ENCODE assay signal across 17 mouse cellular contexts in the genomic region with DNA sequence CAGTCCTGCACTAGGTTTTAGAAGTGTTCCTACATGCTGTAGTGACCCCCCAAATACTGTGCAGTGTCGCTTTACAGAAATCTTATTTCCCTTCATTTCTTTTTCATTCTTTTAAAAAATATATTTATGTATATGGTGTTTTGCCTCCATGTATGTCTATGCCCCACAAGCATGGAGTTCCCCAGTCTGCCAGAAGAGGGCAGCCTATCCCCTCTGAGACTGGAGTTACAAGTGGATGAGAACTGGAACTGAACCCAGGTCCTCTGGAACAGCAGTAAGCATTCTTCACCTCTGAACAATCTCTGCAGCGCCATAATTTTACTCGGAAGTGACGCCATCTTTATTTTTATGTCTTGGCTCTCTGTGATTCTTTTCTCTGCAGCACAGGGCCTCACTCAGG. TPM values are rescaled to one million over a fixed set of nuclear protein-coding genes. Genes with fewer than 3 reads are reported as not detected.
DNase-seq lines count a peak whose midpoint lies in the region; ATAC-seq and TF ChIP-seq lines count a peak whose summit lies in the region.
"Had no signal": no experiment of that assay in that cellular context is flagged by ENCODE, and none has a peak within 500 bp of the region (broad histone marks: within the 10 kb centered on the region; RNA-seq: fewer than 3 reads in every experiment).

No protein-coding gene starts in this region.

- ATAC-seq in lung, postnatal 0 days = no peak

- no peaks in the 10 kb centered on the region for H3K4me1 ChIP-seq in lung, postnatal 0 days (ENCODE audit: insufficient read depth, low read depth, low read length)
- no peaks in the 10 kb centered on the region for H3K4me1 ChIP-seq in lung, adult 2 months (ENCODE audit: control insufficient read depth, insufficient read depth, low read length)
- no peaks in the 10 kb centered on the region for H3K4me1 ChIP-seq in bone marrow, adult 2 months (ENCODE audit: control insufficient read depth, insufficient read depth, low read length)
- H3K4me1 ChIP-seq: embryonic facial prominence, embryonic 13.5 days had no signal

- no peak overlapping the region for H3K4me3 ChIP-seq in gastrocnemius, adult 2 months
- no peak overlapping the region for H3K4me3 ChIP-seq in lung, postnatal 0 days (ENCODE audit: low read depth, low read length)
- no peak overlapping the region for H3K4me3 ChIP-seq in lung, adult 2 months (replicated peaks; ENCODE audit: extremely low read depth, low read depth, low read length)
- no peak overlapping the region for H3K4me3 ChIP-seq in bone marrow, adult 2 months (replicated peaks; ENCODE audit: control insufficient read depth, low read depth, low read length)
- H3K4me3 ChIP-seq: embryonic facial prominence, embryonic 13.5 days; heart, adult 2 months; megakaryocyte, embryonic 14.5 days had no signal

- no peaks in the 10 kb centered on the region for H3K27me3 ChIP-seq in lung, postnatal 0 days (replicated peaks; ENCODE audit: insufficient read depth, low read length)
- H3K27me3 ChIP-seq: CH12.LX had no signal

- TF ChIP-seq EP300 in lung, postnatal 0 days (IDR thresholded peaks at IDR 0.05) = no peak

- H3K9ac ChIP-seq in lung, postnatal 0 days (replicated peaks; ENCODE audit: low read depth) = no peak overlapping the region
- H3K9ac ChIP-seq: embryonic facial prominence, embryonic 13.5 days had no signal

- H3K4me2 ChIP-seq in lung, postnatal 0 days (replicated peaks; ENCODE audit: low read depth, low read length) = no peak overlapping the region
- H3K4me2 ChIP-seq: embryonic facial prominence, embryonic 13.5 days had no signal

- H3K9me3 ChIP-seq in lung, postnatal 0 days (ENCODE audit: low read length) = no peaks in the 10 kb centered on the region
- H3K9me3 ChIP-seq: embryonic facial prominence, embryonic 13.5 days; forebrain, embryonic 10.5 days had no signal

- H3K27ac ChIP-seq in gastrocnemius, adult 2 months = no peak overlapping the region
- H3K27ac ChIP-seq in lung, postnatal 0 days (ENCODE audit: low read length) = no peak overlapping the region
- H3K27ac ChIP-seq in bone marrow, adult 2 months (ENCODE audit: control insufficient read depth, insufficient read depth, low read depth, low read length, poor library complexity) = no peak overlapping the region
- H3K27ac ChIP-seq: embryonic facial prominence, embryonic 13.5 days; forebrain, embryonic 10.5 days; heart, adult 2 months had no signal

- TF ChIP-seq POLR2A in lung, adult 2 months (IDR thresholded peaks at IDR 0.05; ENCODE audit: borderline replicate concordance, extremely low read depth, low read depth, low read length) = no peak
- TF ChIP-seq POLR2A in bone marrow, adult 2 months (IDR thresholded peaks at IDR 0.05; ENCODE audit: borderline replicate concordance, control insufficient read depth, low read depth, low read length) = no peak

- intact Hi-C loops in gastrocnemius, adult 2 months (cut with DNase I) = loop anchor here (2.0 kb wide), 1 partner anchor 13 kb away; no protein-coding TSS in a partner anchor

- WGBS in lung, postnatal 0 days = 75% methylated on average over 4 of the region's 4 CpGs
- WGBS in lung, adult 2 months = 76% methylated on average over 4 of the region's 4 CpGs
- WGBS in bone marrow, adult 2 months = 83% methylated on average over 4 of the region's 4 CpGs

- no peak for DNase-seq in gastrocnemius, adult 2 months
- DNase-seq in gastrocnemius, postnatal 25 days = no peak
- no peak for DNase-seq in lung, postnatal 0 days (ENCODE audit: low spot score)
- DNase-seq in lung, adult 2 months = no peak
- peak; percentile 62 to 67 for DNase-seq in B cell, adult 2 months
- DNase-seq in frontal cortex, postnatal 10 days (ENCODE audit: low spot score in 2 of 2) = no peak
- no peak for DNase-seq in urinary bladder, postnatal 36 days (ENCODE audit: low spot score in 2 of 2)
- DNase-seq: cerebellum, postnatal 25 days; heart, adult 2 months; heart, postnatal 36 days; layer of hippocampus, postnatal 36 days; left cerebral cortex, postnatal 4 days had no signal

- H3K36me3 ChIP-seq in lung, postnatal 0 days (ENCODE audit: insufficient read depth, low read length) = no peaks in the 10 kb centered on the region

- TF ChIP-seq CTCF in gastrocnemius, adult 2 months (IDR thresholded peaks at IDR 0.05) = peak; percentile 11; the same call in 1 of the 2 replicates
- peak; percentile 45 for TF ChIP-seq CTCF in lung, postnatal 0 days (IDR thresholded peaks at IDR 0.05)
- no peak for TF ChIP-seq CTCF in lung, adult 2 months (IDR thresholded peaks at IDR 0.05; ENCODE audit: insufficient read depth, low read length)
- peak; percentile 42; the same call in 1 of the 2 replicates for TF ChIP-seq CTCF in bone marrow, adult 2 months (IDR thresholded peaks at IDR 0.05; ENCODE audit: control insufficient read depth, insufficient read depth, low read length)

RNA-seq across cellular contexts. Expression of a gene that starts 13.6 kb away (rescaled TPM):
- total RNA-seq in gastrocnemius, adult 2 months (2021) = 100 to 1,000 TPM; 364 to 443 TPM
- 100 to 1,000 TPM; 330 to 347 TPM for total RNA-seq in gastrocnemius, postnatal 25 days (2021)
- 1,282 and 1,435 TPM in 2 replicates for polyA plus RNA-seq in lung, postnatal 0 days (2015; fragmentation: Nextera tagmentation; extraction: Ambion mirVana)
- 260 and 331 TPM in 2 replicates for polyA plus RNA-seq in lung, adult 2 months (2012; rRNA removed)
- polyA plus RNA-seq in bone marrow, adult 2 months (2011; ENCODE audit: insufficient read depth, insufficient read length, low replicate concordance, missing spikeins) = 1,108 and 1,335 TPM in 2 replicates

RNA-seq across cellular contexts. Expression of a gene that starts 13.8 kb away (rescaled TPM):
- 10 to 100 TPM; 31.7 to 33.4 TPM for total RNA-seq in gastrocnemius, adult 2 months (2021)
- total RNA-seq in gastrocnemius, postnatal 25 days (2021) = 10 to 100 TPM; 27.2 to 28.8 TPM
- polyA plus RNA-seq in lung, postnatal 0 days (2015; fragmentation: Nextera tagmentation; extraction: Ambion mirVana) = 28.5 and 31.1 TPM in 2 replicates
- 62.8 and 70.3 TPM in 2 replicates for polyA plus RNA-seq in lung, adult 2 months (2012; rRNA removed)
- 13.7 and 23.1 TPM in 2 replicates for polyA plus RNA-seq in bone marrow, adult 2 months (2011; ENCODE audit: insufficient read depth, insufficient read length, low replicate concordance, missing spikeins)

RNA-seq across cellular contexts. Expression of a gene that starts 18.1 kb away (rescaled TPM):
- 1 to 10 TPM; 1.3 to 1.4 TPM for total RNA-seq in gastrocnemius, adult 2 months (2021)
- 1 to 10 TPM; 1.8 to 1.9 TPM for total RNA-seq in gastrocnemius, postnatal 25 days (2021)
- 9.3 and 12.0 TPM in 2 replicates for polyA plus RNA-seq in lung, postnatal 0 days (2015; fragmentation: Nextera tagmentation; extraction: Ambion mirVana)
- polyA plus RNA-seq in lung, adult 2 months (2012; rRNA removed) = 11.4 and 12.6 TPM in 2 replicates
- polyA plus RNA-seq in bone marrow, adult 2 months (2011; ENCODE audit: insufficient read depth, insufficient read length, low replicate concordance, missing spikeins) = 1.9 and 4.1 TPM in 2 replicates

RNA-seq across cellular contexts. Expression of a gene that starts 28.9 kb away (rescaled TPM):
- 1 to 10 TPM; 8.6 to 8.8 TPM for total RNA-seq in gastrocnemius, adult 2 months (2021)
- total RNA-seq in gastrocnemius, postnatal 25 days (2021) = 10 to 100 TPM in 1 of 2 experiments, 1 to 10 TPM in 1; 9.7 to 11.6 TPM
- 8.8 TPM in 2 replicates for polyA plus RNA-seq in lung, postnatal 0 days (2015; fragmentation: Nextera tagmentation; extraction: Ambion mirVana)
- 13.4 and 16.8 TPM in 2 replicates for polyA plus RNA-seq in lung, adult 2 months (2012; rRNA removed)
- polyA plus RNA-seq in bone marrow, adult 2 months (2011; ENCODE audit: insufficient read depth, insufficient read length, low replicate concordance, missing spikeins) = 20.4 and 21.4 TPM in 2 replicates

RNA-seq across cellular contexts. Expression of a gene that starts 29.3 kb away (rescaled TPM):
- 10 to 100 TPM; 51.2 to 67.6 TPM for total RNA-seq in gastrocnemius, adult 2 months (2021)
- total RNA-seq in gastrocnemius, postnatal 25 days (2021) = 10 to 100 TPM; 52.3 to 55.8 TPM
- polyA plus RNA-seq in lung, postnatal 0 days (2015; fragmentation: Nextera tagmentation; extraction: Ambion mirVana) = 99.7 and 103 TPM in 2 replicates
- 19.2 and 26.2 TPM in 2 replicates for polyA plus RNA-seq in lung, adult 2 months (2012; rRNA removed)
- 75.9 and 89.6 TPM in 2 replicates for polyA plus RNA-seq in bone marrow, adult 2 months (2011; ENCODE audit: insufficient read depth, insufficient read length, low replicate concordance, missing spikeins)

Comparison
In these comparisons a context has a peak if more than half of its experiments do, and no peak if none do; other contexts are left out.
1. DNase-seq: peak in B cell, adult 2 months (2 of 2); none in gastrocnemius, adult 2 months (single experiment), gastrocnemius, postnatal 25 days (single experiment), lung, postnatal 0 days (single experiment), lung, adult 2 months (single experiment), frontal cortex, postnatal 10 days (0 of 2) and urinary bladder, postnatal 36 days (0 of 2).